Mouse (Mus musculus): ENCODE data around the gene Akap6. TPM values are rescaled to one million over a fixed set of nuclear protein-coding genes. Genes with fewer than 3 reads are reported as not detected.

Gene Akap6
- polyA plus RNA-seq, 1 experiment from 2014 or later = 24.4 TPM

DNA sequence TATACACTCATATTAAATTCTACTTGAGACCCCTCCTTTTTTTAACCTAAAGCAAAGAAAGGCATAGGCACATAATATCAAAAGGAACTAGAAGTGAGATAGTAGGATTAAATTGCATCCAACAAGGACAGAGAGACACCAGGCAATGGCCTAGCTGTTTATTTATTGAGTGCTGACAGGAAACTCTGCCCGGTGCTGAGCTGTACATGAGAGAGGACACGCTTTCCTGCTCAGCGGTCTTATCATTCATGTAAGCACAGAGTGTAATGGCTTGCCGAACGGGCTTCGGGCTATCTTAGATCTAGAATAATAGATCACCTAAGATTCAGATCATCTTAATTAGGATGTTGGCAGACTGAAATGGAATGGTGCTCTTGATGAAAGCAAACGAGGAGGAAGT lies 245.1 kb downstream of the Akap6 start:
- Histone ChIP-seq H3K4me3 (ENCODE audit: low read depth, low read length) (no peak overlapping the region), H3K36me3 (ENCODE audit: control insufficient read depth, insufficient read depth, low read length) (no peaks in the 10 kb centered on the region), H3K4me1 (ENCODE audit: control insufficient read depth, insufficient read depth, low read length) (no peaks in the 10 kb centered on the region), H3K9me3 (ENCODE audit: control insufficient read depth, low read length) (no peaks in the 10 kb centered on the region), H3K27me3 (ENCODE audit: control insufficient read depth, insufficient read depth, low read length) (no peaks in the 10 kb centered on the region), H3K27ac (ENCODE audit: low read depth, low read length) (no peak overlapping the region), H3K4me2 (ENCODE audit: low read depth) (no peak overlapping the region), H3K9ac (ENCODE audit: low read length) (no peak overlapping the region)
- ATAC-seq (ENCODE audit: insufficient read depth, low FRiP score, low TSS enrichment) = no peak
- no peak for DNase-seq (ENCODE audit: low spot score)
- 84% methylated on average over 7 of the region's 7 CpGs for WGBS

DNA sequence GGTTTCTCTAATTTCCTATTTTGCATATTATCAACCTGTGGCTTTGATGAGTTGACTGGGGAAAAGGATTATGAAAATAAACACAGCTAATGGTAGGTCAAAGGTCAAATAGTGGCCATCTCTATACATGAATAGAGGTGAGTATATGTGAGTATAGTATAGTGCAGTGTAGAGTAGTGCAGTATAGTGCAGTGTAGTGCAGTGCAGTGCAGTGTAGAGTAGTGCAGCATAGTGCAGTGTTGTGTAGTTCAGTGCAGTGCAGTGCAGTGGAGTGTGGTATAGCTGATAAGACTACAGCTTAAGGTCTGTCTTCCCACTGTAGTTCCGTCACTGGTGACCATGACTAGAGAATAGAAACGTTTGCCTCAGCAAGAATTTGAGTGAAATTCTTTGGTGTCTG lies 245.8 kb downstream of the Akap6 start:
- no peaks in the 10 kb centered on the region for H3K4me1 ChIP-seq (ENCODE audit: control insufficient read depth, insufficient read depth, low read length)
- no peaks in the 10 kb centered on the region for H3K36me3 ChIP-seq (ENCODE audit: control insufficient read depth, insufficient read depth, low read length)
- H3K9ac ChIP-seq (ENCODE audit: low read length) = no peak overlapping the region
- H3K4me3 ChIP-seq (ENCODE audit: low read depth, low read length) = no peak overlapping the region
- no peaks in the 10 kb centered on the region for H3K9me3 ChIP-seq (ENCODE audit: control insufficient read depth, low read length)
- no peak overlapping the region for H3K4me2 ChIP-seq (ENCODE audit: low read depth)
- DNase-seq (ENCODE audit: low spot score) (no peak), ATAC-seq (ENCODE audit: insufficient read depth, low FRiP score, low TSS enrichment) (no peak)
- WGBS = 77% methylated on average over 2 of the region's 2 CpGs
- H3K27ac ChIP-seq (ENCODE audit: low read depth, low read length) = no peak overlapping the region
- no peaks in the 10 kb centered on the region for H3K27me3 ChIP-seq (ENCODE audit: control insufficient read depth, insufficient read depth, low read length)

DNA sequence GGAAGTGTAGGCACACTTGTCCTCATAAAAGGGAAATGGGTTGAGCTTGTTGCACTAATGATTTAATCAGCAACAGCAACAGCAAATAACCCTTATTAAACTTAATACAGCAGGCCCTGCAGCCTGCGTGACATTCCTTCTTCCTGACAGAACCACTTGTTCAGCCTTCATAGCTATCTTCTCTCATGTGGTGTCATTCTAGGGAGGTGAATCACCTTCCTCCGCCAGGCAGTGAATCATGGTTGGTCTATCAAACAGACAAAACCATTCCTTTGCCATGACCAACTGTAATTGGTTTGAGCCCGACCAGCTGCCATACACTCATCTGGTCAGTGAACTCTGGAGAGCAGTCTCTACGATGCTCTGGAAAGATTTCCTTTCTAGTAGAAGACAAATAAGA lies 251.5 kb downstream of the Akap6 start:
- DNase-seq (ENCODE audit: low spot score) = no peak
- no peaks in the 10 kb centered on the region for H3K27me3 ChIP-seq (ENCODE audit: control insufficient read depth, insufficient read depth, low read length)
- no peak overlapping the region for H3K27ac ChIP-seq (ENCODE audit: low read depth, low read length)
- no peak for ATAC-seq (ENCODE audit: insufficient read depth, low FRiP score, low TSS enrichment)
- no peak overlapping the region for H3K4me3 ChIP-seq (ENCODE audit: low read depth, low read length)
- no peak overlapping the region for H3K9ac ChIP-seq (ENCODE audit: low read length)
- H3K4me2 ChIP-seq (ENCODE audit: low read depth) = no peak overlapping the region
- H3K9me3 ChIP-seq (ENCODE audit: control insufficient read depth, low read length) = no peaks in the 10 kb centered on the region
- no peaks in the 10 kb centered on the region for H3K36me3 ChIP-seq (ENCODE audit: control insufficient read depth, insufficient read depth, low read length)
- H3K4me1 ChIP-seq (ENCODE audit: control insufficient read depth, insufficient read depth, low read length) = no peaks in the 10 kb centered on the region
- 79% methylated on average over 4 of the region's 4 CpGs for WGBS

DNA sequence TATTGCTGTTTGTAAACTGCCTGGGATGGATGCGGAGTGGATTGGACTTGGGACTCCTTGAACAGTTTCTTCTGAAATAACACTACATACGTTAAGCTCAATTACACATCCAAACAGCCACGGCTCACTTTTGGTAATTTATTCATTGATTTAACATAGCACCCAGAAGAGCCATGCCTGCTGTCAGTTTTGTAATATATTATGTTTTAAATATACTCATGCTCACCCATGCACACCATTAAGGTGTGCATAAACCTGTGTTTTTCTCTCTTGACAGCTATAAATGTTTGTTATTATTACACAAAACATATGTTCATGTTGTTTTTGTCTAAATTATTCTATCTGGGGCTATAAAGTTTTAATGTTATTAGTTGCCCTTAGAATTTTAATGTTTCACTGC lies 258.4 kb downstream of the Akap6 start:
- H3K4me1 ChIP-seq (ENCODE audit: control insufficient read depth, insufficient read depth, low read length) = no peaks in the 10 kb centered on the region
- H3K9ac ChIP-seq (ENCODE audit: low read length) = no peak overlapping the region
- DNase-seq (ENCODE audit: low spot score) (no peak), ATAC-seq (ENCODE audit: insufficient read depth, low FRiP score, low TSS enrichment) (no peak)
- no peaks in the 10 kb centered on the region for H3K9me3 ChIP-seq (ENCODE audit: control insufficient read depth, low read length)
- 56% methylated on average over 3 of the region's 3 CpGs for whole genome bisulfite sequencing
- no peak overlapping the region for H3K4me3 ChIP-seq (ENCODE audit: low read depth, low read length)
- H3K27ac ChIP-seq (ENCODE audit: low read depth, low read length) = no peak overlapping the region
- no peak overlapping the region for H3K4me2 ChIP-seq (ENCODE audit: low read depth)
- no peaks in the 10 kb centered on the region for H3K27me3 ChIP-seq (ENCODE audit: control insufficient read depth, insufficient read depth, low read length)
- no peaks in the 10 kb centered on the region for H3K36me3 ChIP-seq (ENCODE audit: control insufficient read depth, insufficient read depth, low read length)

DNA sequence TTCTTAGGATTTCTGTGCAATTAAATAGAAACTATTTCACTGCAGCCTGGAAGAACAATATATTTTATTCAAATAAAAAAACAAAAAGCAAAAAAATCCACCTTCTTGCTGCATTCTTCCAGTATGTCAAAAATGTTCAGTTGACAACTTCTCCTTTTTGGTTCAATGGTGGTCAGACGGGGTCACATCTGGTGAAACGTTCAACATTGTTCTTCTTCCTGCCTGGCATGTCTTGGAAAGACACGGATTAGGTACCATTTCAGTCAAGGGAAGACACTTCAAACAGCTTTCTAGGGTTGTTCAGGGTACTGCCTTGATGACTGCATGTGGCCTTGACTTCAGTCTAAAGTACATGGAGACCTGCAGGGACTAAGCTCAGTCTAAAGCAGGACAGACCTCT lies 258.8 kb downstream of the Akap6 start:
- WGBS = 30% methylated on average over 3 of the region's 3 CpGs
- no peak for DNase-seq (ENCODE audit: low spot score)

DNA sequence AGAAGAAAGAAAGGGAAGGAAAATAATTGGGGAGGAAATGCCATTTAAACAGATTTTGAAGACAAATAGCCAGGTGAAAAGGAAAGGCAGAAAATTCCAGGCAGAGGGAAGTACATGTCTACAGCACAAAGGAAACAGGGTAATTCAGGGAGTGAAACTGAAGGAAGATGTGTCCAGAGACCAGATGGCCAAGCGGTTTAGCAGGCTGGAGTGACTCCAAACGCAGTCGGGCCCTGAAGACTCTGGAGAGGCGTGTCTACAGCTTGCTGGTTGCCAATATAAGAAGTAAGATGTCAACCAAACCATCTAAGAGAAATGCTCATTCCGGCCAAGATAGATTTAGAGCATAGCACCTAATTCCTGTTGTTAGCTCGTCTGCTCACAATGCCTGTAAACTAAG lies 292.6 kb downstream of the Akap6 start:
- Histone ChIP-seq H3K4me3 (ENCODE audit: low read depth, low read length) (no peak overlapping the region), H3K4me2 (ENCODE audit: low read depth) (no peak overlapping the region), H3K27me3 (ENCODE audit: control insufficient read depth, insufficient read depth, low read length) (no peaks in the 10 kb centered on the region), H3K4me1 (ENCODE audit: control insufficient read depth, insufficient read depth, low read length) (no peaks in the 10 kb centered on the region), H3K27ac (ENCODE audit: low read depth, low read length) (no peak overlapping the region), H3K9ac (ENCODE audit: low read length) (no peak overlapping the region), H3K9me3 (ENCODE audit: control insufficient read depth, low read length) (no peaks in the 10 kb centered on the region), H3K36me3 (ENCODE audit: control insufficient read depth, insufficient read depth, low read length) (no peaks in the 10 kb centered on the region)
- 79% methylated on average over 6 of the region's 6 CpGs for WGBS
- DNase-seq (ENCODE audit: low spot score) (no peak), ATAC-seq (ENCODE audit: insufficient read depth, low FRiP score, low TSS enrichment) (no peak)

More for the DNA sequence above, 258.8 kb downstream of the Akap6 start:
- ATAC-seq (ENCODE audit: insufficient read depth, low FRiP score, low TSS enrichment) = no peak
- Histone ChIP-seq H3K9me3 (ENCODE audit: control insufficient read depth, low read length) (no peaks in the 10 kb centered on the region), H3K36me3 (ENCODE audit: control insufficient read depth, insufficient read depth, low read length) (no peaks in the 10 kb centered on the region), H3K9ac (ENCODE audit: low read length) (no peak overlapping the region), H3K4me2 (ENCODE audit: low read depth) (no peak overlapping the region), H3K27me3 (ENCODE audit: control insufficient read depth, insufficient read depth, low read length) (no peaks in the 10 kb centered on the region), H3K27ac (ENCODE audit: low read depth, low read length) (no peak overlapping the region), H3K4me1 (ENCODE audit: control insufficient read depth, insufficient read depth, low read length) (no peaks in the 10 kb centered on the region), H3K4me3 (ENCODE audit: low read depth, low read length) (no peak overlapping the region)

DNA sequence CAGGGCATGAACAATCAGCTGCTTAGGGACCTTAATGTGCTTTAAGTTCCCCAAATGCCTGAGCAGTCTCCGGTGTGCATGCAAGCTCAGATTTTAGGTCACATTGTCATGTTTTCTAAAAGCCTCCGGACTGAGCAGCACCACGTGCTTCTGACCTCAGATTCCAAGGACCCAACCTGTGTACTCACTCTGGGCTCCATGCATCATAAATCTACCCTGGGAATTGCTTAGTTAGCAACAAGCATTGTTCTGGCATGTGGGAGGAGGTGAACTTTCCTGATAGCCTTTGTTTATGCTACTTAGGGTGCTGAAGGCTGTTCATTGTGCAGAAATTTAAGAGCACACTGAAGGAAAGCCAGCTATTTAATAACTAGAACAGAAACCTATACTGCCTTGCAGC lies 313.2 kb downstream of the Akap6 start:
- Histone ChIP-seq H3K4me1 (ENCODE audit: control insufficient read depth, insufficient read depth, low read length) (peaks cover 6% of the 10 kb centered on the region; the same call in 1 of the 2 replicates), H3K9me3 (ENCODE audit: control insufficient read depth, low read length) (no peaks in the 10 kb centered on the region), H3K27ac (ENCODE audit: low read depth, low read length) (no peak overlapping the region), H3K4me3 (ENCODE audit: low read depth, low read length) (no peak overlapping the region), H3K27me3 (ENCODE audit: control insufficient read depth, insufficient read depth, low read length) (no peaks in the 10 kb centered on the region), H3K4me2 (ENCODE audit: low read depth) (no peak overlapping the region), H3K9ac (ENCODE audit: low read length) (no peak overlapping the region), H3K36me3 (ENCODE audit: control insufficient read depth, insufficient read depth, low read length) (no peaks in the 10 kb centered on the region; the same call in 1 of the 2 replicates)
- 4% methylated on average over 3 of the region's 3 CpGs for WGBS
- DNase-seq (ENCODE audit: low spot score) (no peak), ATAC-seq (ENCODE audit: insufficient read depth, low FRiP score, low TSS enrichment) (no peak)

DNA sequence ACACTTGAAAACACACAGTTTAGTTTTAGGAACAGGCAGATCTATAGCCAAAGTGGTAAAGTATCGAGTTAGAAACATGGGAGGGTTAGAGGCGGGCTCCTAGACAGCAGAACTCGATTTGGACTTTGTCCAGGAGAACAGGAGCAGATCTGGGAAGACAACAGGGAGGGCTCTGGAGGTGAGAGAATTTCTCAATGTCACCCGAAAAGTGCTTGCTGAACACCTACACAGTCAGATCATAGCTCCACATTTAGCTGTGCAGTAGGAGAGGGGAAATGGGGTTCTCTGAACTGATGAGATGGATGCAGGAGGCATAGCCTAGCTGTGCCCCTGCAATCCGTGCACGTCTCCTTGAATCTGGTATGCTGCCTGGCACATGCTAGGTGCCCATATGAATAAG lies 315.4 kb downstream of the Akap6 start:
- H3K4me3 ChIP-seq (ENCODE audit: low read depth, low read length) = no peak overlapping the region
- no peak overlapping the region for H3K4me2 ChIP-seq (ENCODE audit: low read depth)
- H3K36me3 ChIP-seq (ENCODE audit: control insufficient read depth, insufficient read depth, low read length) = no peaks in the 10 kb centered on the region; the same call in 1 of the 2 replicates
- H3K4me1 ChIP-seq (ENCODE audit: control insufficient read depth, insufficient read depth, low read length) = peaks cover 6% of the 10 kb centered on the region; the same call in 1 of the 2 replicates
- 90% methylated on average over 6 of the region's 6 CpGs for WGBS
- DNase-seq (ENCODE audit: low spot score) (no peak), ATAC-seq (ENCODE audit: insufficient read depth, low FRiP score, low TSS enrichment) (no peak)
- H3K9ac ChIP-seq (ENCODE audit: low read length) = no peak overlapping the region
- H3K9me3 ChIP-seq (ENCODE audit: control insufficient read depth, low read length) = no peaks in the 10 kb centered on the region
- H3K27me3 ChIP-seq (ENCODE audit: control insufficient read depth, insufficient read depth, low read length) = no peaks in the 10 kb centered on the region
- no peak overlapping the region for H3K27ac ChIP-seq (ENCODE audit: low read depth, low read length)

DNA sequence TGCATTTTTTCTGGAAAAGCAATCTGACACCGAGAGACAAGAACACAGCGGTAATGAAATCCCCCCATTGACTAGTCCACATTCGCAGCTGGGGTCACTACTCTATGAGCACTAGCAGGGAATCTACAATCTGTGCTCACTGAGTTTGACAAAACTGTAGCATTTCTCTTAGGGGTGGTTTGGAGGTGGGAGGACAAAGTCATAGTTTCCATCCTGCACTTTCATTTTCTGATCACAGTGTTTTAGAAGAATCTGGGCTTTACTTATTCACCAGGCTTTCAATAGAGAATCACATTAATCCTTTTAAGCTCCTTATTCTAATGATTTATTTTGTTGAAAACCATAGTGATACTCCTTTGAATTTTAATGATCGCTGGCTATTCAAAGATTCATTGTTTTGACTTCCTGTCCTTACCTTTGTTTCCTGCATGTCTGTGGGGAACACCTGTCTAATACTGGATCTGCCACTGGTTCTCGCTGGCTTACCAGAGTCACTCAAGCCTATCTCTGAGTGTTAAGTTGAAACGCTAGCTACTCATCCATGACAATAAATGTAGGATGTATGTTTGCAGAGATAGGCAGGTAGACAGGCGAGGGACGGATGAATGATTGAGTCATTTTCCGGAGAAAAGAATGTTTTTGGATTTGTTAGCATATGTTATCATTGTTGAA lies 325.5 kb downstream of the Akap6 start:
- Histone ChIP-seq H3K4me2 (ENCODE audit: low read depth) (no peak overlapping the region), H3K27me3 (ENCODE audit: control insufficient read depth, insufficient read depth, low read length) (no peaks in the 10 kb centered on the region), H3K4me1 (ENCODE audit: control insufficient read depth, insufficient read depth, low read length) (peaks cover 4% of the 10 kb centered on the region; the same call in 1 of the 2 replicates), H3K9me3 (ENCODE audit: control insufficient read depth, low read length) (no peaks in the 10 kb centered on the region), H3K27ac (ENCODE audit: low read depth, low read length) (no peak overlapping the region), H3K4me3 (ENCODE audit: low read depth, low read length) (no peak overlapping the region), H3K9ac (ENCODE audit: low read length) (no peak overlapping the region), H3K36me3 (ENCODE audit: control insufficient read depth, insufficient read depth, low read length) (no peaks in the 10 kb centered on the region)
- ATAC-seq (ENCODE audit: insufficient read depth, low FRiP score, low TSS enrichment) = no peak
- no peak for DNase-seq (ENCODE audit: low spot score)
- 81% methylated on average over 9 of the region's 9 CpGs for WGBS
